Mouse (Mus musculus) thymus, postnatal 25 days (tissue): ENCODE data around the gene Vps9d1.
A peak's percentile ranks its signal among the peaks of the same experiment; 100 is the strongest.
"Not testable (repeated sequence)": the region's sequence is repeated elsewhere in the genome, so short reads cannot be mapped to it uniquely, and the experiment has no call there.

ENCODE experiments used
- DNase-seq: peaks from one replicate; pipeline ENCODE4 v3.0.0; 2022

Vps9d1 gene

GRCm38 (mm10) chr8:123254099-123254885, at the start of gene Vps9d1, which contains the start of gene Zfp276:
TSS of gene Vps9d1 (minus strand) at chr8:123254348.
TSS of gene Zfp276 (plus strand) at chr8:123254195.
- DNase-seq, result peak; percentile 88

DNA sequence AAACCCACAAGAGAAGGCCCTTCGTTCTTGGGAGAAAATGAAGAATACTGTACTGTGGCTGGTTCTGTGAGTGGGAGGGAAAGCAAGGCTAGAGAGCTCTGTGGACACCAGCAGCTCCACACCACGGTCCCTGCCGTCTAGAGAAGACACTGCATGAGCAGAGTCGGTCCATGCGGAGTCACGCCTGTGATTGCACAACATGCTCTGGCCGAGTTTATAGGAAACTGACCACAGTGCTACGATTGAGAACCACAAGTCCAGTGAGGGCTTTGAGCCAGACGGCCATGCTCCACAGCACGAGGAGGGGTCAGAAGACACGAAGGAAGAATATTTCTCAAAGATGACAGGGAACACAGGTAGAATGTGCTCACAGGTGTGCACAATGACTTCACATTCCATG, 44.2 kb upstream of the Vps9d1 start:
- no peak for DNase-seq

DNA sequence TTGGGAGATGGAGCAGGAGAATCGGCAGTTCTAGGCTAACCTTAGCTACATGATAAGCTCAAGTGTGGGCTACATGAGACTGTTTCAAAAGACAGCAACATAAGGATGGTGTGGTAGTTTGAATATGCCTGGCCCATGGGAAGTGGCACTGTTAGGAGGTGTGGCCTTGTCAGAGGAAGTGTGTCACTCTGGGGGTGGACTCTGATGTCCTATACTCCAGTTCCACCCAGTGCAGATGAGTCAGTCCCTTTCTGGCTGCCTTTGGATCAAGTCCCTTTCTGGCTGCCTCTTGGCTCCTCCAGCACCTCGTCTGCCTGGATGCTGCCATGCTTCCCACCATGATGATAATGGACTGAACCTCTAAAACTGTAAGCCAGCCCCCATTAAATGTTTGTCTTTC, 38.6 kb upstream of the Vps9d1 start:
- no peak for DNase-seq

- no peak for DNase-seq
Observed at GRCm38 (mm10) chr8:123292281-123292680, 38.1 kb upstream of the Vps9d1 start.

DNA sequence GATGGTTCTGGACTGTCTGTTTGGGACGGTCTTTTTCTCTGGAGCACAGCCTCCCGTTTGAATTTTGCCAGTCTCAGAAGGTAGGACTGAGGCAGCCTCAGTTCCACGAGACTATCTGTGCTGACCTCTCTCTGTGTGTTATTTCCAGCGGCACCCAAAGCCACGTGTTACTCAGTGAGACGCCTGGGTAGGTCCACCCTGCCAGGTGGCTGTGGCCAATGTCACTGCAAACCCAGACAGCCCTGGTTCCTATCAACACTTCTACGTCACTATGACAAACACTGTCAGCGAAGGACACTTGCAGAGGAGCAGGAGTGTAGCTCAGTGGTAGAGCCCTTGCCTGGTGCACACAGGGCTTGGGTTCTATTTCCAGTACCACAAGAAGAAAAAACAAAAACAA, 37.6 kb upstream of the Vps9d1 start:
- DNase-seq, result no peak

- no peak for DNase-seq
Observed at GRCm38 (mm10) chr8:123290679-123291078, 36.5 kb upstream of the Vps9d1 start.

GRCm38 (mm10) chr8:123290166-123290565, 36.0 kb upstream of the Vps9d1 start:
- DNase-seq, result peak; percentile 22

DNA sequence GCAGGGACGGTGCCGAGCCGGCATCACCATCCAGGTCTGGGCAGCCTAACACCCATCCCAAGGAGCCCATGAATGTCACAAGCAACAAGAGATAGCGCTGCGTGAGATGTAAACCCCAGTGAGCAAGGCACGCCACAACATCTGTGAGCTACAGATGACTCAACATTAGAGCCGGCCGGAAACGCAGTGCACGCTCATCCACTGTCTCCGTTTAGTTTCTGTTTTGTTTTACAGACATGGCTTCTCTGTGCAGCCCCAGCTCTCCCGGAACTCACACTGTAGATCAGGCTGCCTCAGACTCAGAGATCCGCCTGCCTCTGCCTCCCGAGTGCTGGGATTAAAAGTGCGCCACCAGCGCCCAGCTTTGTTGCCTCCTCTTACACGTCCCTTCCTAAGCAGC, 33.2 kb upstream of the Vps9d1 start:
- DNase-seq, result no peak

DNA sequence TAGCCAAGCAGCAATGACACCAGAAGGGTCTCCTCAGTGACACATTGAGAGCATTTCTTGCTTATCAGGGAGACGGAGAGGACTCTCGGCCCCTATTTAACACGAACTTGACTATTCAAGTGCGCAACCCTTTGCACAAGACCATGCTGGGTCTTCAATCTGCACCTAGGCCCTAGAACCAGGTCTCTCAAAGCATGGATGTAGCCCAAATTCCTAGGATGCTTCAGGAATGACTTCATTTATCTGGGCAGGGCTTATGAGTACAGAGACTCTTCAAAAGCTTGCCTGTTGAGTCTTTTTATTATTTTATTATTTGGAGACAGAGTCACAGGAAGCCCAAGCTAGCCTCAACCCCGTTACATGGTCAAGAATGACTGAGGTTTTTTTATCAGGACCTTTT, 30.3 kb upstream of the Vps9d1 start:
- no peak for DNase-seq

DNA sequence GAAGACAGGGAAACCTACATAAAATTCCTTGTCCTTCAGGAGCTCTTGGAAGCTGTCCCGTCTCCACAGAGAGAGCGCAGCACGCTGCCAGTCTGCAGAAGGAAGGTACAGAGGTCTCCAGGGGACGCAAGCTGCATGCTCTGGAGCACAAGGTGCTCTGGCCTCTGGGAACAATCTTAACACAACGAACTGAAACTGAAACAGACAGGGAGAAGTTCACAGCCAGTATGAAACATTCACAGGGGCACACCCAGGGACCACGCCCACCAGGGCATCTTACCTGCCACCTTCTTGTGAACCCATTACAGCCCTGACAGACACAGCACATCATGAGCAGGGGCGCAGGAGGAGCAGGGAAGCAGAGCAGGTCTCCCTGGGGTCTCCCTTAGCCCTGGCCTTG, 29.8 kb upstream of the Vps9d1 start:
- no peak for DNase-seq

DNA sequence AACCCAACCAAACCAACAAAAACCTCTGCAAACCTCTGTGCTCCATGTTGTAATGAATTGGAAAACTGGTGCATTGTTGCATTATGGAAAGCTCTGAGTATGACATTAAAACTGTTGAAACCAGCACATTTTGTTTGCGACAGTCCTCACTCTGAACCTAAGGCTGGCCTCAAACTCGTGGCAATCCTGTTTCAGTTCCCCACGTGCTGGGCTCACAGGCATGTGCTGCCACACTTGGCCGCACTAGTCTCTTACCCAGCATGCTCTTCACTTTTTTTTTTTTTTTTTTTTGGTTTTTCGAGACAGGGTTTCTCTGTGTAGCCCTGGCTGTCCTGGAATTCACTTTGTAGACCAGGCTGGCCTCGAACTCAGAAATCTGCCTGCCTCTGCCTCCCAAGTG, 28.8 kb upstream of the Vps9d1 start:
- DNase-seq, result not testable (repeated sequence)

GRCm38 (mm10) chr8:123280302-123281094, 26.4 kb upstream of the Vps9d1 start:
- no peak for DNase-seq

- no peak for DNase-seq
Observed at GRCm38 (mm10) chr8:123279828-123280227, 25.7 kb upstream of the Vps9d1 start.

DNA sequence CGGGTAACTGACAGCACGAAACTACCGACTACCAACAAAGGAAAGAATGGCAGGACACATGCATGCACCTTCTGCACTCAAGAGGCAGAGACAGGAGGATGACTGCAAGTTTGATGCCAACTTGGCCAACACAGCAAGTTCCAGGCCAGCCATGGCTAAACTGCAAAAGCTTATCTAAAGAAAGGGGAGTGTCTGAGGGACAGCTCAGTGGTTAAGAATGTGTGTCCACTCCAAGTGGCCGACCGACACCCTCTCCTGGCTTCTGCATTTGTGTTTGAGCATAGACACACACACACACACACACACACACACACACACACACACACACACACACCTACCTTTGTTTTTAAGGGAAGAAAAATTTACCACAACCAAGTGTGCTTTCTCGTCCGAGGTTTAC, 24.3 kb upstream of the Vps9d1 start:
- DNase-seq, result no peak

DNA sequence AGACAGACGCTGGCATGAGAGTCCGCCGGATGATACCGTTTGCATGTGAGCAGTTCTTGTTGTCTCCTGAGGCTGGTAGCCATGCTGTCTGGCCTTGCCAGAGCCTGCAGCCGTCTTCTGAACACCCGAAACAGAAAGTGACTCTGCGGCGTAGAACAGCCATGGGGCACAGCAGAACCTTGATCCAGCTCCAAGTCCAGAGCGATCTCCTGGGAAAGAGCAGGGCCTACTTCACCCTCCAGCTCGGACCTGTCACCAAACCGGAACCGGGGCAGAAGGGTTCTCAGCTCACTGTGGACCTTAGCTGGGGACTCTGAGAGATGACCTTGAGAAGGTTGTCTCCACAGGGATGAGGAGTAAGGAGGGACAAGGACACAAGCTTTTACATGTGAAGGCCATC, 20.9 kb upstream of the Vps9d1 start:
- DNase-seq, result no peak

- DNase-seq, result no peak
Observed at GRCm38 (mm10) chr8:123274447-123274846, 20.3 kb upstream of the Vps9d1 start.

DNA sequence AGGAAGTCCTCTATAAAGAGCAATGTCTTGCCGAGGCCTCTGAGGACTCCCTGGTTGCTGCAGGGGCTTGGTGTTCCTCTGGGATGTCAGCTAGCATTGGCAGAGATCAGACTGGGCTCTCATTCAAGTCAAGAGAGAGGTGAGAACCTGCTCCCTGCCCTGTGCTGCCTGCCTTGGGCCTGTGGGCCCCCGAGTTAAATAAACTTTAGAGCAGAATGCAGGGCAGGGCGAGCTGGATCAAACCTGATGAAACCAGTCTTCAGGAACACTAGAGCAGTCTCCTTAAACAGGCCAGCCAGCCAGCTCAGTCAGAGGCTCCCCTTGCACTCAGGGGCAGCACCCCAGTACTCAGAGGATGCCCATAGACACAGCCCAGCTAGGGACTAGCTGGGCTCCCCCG, 17.8 kb upstream of the Vps9d1 start:
- DNase-seq, result no peak

- DNase-seq, result no peak
Observed at GRCm38 (mm10) chr8:123271147-123271546, 17.0 kb upstream of the Vps9d1 start.

GRCm38 (mm10) chr8:123267926-123268656, 13.9 kb upstream of the Vps9d1 start:
- DNase-seq, result no peak

- not testable (repeated sequence) for DNase-seq
Observed at GRCm38 (mm10) chr8:123257593-123257992, 3.4 kb upstream of the Vps9d1 start.

- no peak for DNase-seq
Observed at GRCm38 (mm10) chr8:123257114-123257513, 3.0 kb upstream of the Vps9d1 start.

- DNase-seq, result no peak
Observed at GRCm38 (mm10) chr8:123255170-123255569, 1.0 kb upstream of the Vps9d1 start.

- no peak for DNase-seq
Observed at GRCm38 (mm10) chr8:123253451-123254098, 573 bp downstream of the Vps9d1 start.
